16 mouse cellular contexts compared by ENCODE assay signal in the genomic region with DNA sequence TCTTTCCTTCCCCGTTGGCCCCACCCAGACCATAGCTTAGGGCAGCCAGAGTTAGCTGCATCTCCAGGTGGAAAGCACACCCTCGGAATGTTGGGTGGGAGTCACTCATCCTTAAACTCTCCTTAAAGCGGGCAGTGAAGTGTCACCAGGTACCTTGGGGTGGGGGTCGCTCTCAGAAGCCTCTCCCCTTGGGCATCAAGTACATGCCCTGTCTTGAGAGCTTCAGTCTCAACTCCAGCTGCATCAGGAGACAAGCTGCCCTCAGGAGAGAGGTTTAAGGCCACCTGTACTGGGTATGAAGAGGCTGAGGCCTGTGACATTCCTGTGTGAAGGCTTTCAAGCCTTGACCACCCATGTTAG. TPM values are rescaled to one million over a fixed set of nuclear protein-coding genes. Genes with fewer than 3 reads are reported as not detected.
DNase-seq lines count a peak whose midpoint lies in the region; ATAC-seq lines count a peak whose summit lies in the region.
"Had no signal": no experiment of that assay in that cellular context is flagged by ENCODE, and none has a peak within 500 bp of the region (broad histone marks: within the 10 kb centered on the region; RNA-seq: fewer than 3 reads in every experiment).

No protein-coding gene starts in this region.

- H3K9ac ChIP-seq in forebrain, embryonic 11.5 days (ENCODE audit: low read length), result peak overlapping the region; percentile 93
- H3K9ac ChIP-seq in midbrain, embryonic 12.5 days (replicated peaks), result peak overlapping the region; percentile 81
- peak overlapping the region; percentile 28; the same call in 1 of the 2 replicates for H3K9ac ChIP-seq in neural tube, embryonic 15.5 days (replicated peaks)
- H3K9ac ChIP-seq: liver, embryonic 15.5 days had no signal

- no peaks in the 10 kb centered on the region for H3K27me3 ChIP-seq in forebrain, embryonic 11.5 days (ENCODE audit: control insufficient read depth, insufficient read depth, low read length)
- H3K27me3 ChIP-seq in hindbrain, embryonic 10.5 days (ENCODE audit: insufficient read depth, poor library complexity, severe bottlenecking), result peaks cover 67% of the 10 kb centered on the region
- no peaks in the 10 kb centered on the region for H3K27me3 ChIP-seq in midbrain, embryonic 12.5 days
- 0 out of 2 replicates have a peak, but pooled peaks cover 6% of the 10 kb centered on the region for H3K27me3 ChIP-seq in neural tube, embryonic 15.5 days (replicated peaks)

- peak overlapping the region; percentile 84 for H3K4me2 ChIP-seq in forebrain, embryonic 11.5 days (ENCODE audit: low read depth, low read length, severe bottlenecking)
- H3K4me2 ChIP-seq in midbrain, embryonic 12.5 days (replicated peaks), result peak overlapping the region; percentile 83
- H3K4me2 ChIP-seq in neural tube, embryonic 15.5 days, result peak overlapping the region; percentile 64
- H3K4me2 ChIP-seq: liver, embryonic 15.5 days had no signal

- H3K4me3 ChIP-seq in forebrain, embryonic 11.5 days (ENCODE audit: low read depth, low read length), result peak overlapping the region; percentile 42
- H3K4me3 ChIP-seq in hindbrain, embryonic 10.5 days, result peak overlapping the region; percentile 92
- peak overlapping the region; percentile 96 for H3K4me3 ChIP-seq in midbrain, embryonic 12.5 days
- H3K4me3 ChIP-seq in neural tube, embryonic 15.5 days (replicated peaks), result peak overlapping the region; percentile 77
- H3K4me3 ChIP-seq: erythroblast, embryonic 14.5 days; liver, embryonic 15.5 days had no signal

- ATAC-seq in forebrain, embryonic 11.5 days (replicated peaks; ENCODE audit: low FRiP score), result peak; percentile 0; the same call in 1 of the 2 replicates
- ATAC-seq in midbrain, embryonic 12.5 days (ENCODE audit: low FRiP score, low read depth), result peak; percentile 0
- no peak for ATAC-seq in neural tube, embryonic 15.5 days (ENCODE audit: low FRiP score)

- 4% methylated on average over 4 of the region's 4 CpGs for WGBS in forebrain, embryonic 11.5 days
- WGBS in hindbrain, embryonic 10.5 days, result 12% methylated on average over 4 of the region's 4 CpGs
- 2% methylated on average over 4 of the region's 4 CpGs for WGBS in midbrain, embryonic 12.5 days
- WGBS in neural tube, embryonic 15.5 days, result 12% methylated on average over 4 of the region's 4 CpGs

- H3K27ac ChIP-seq in forebrain, embryonic 11.5 days (ENCODE audit: low read depth, low read length), result peak overlapping the region; percentile 99
- peak overlapping the region; percentile 99 for H3K27ac ChIP-seq in hindbrain, embryonic 10.5 days
- H3K27ac ChIP-seq in midbrain, embryonic 12.5 days (replicated peaks), result peak overlapping the region; percentile 100
- peak overlapping the region; percentile 98 for H3K27ac ChIP-seq in neural tube, embryonic 15.5 days (replicated peaks)
- H3K27ac ChIP-seq: liver, embryonic 15.5 days had no signal

- no peak for DNase-seq in forebrain, embryonic 11.5 days (ENCODE audit: low spot score)
- no peak for DNase-seq in hindbrain, embryonic 10.5 days (ENCODE audit: low spot score)
- no peak for DNase-seq in thymus, postnatal 14 days
- no peak for DNase-seq in thymus, postnatal 10 days (ENCODE audit: low spot score in 2 of 2)
- DNase-seq in adrenal gland, postnatal 36 days, result no peak
- DNase-seq: left cerebral cortex, postnatal 4 days; lung, postnatal 36 days; right cerebral cortex, postnatal 25 days; thymus, postnatal 25 days had no signal

- no peaks in the 10 kb centered on the region for H3K36me3 ChIP-seq in forebrain, embryonic 11.5 days (ENCODE audit: control insufficient read depth, insufficient read depth, low read length)
- H3K36me3 ChIP-seq in hindbrain, embryonic 10.5 days, result peaks cover 25% of the 10 kb centered on the region
- H3K36me3 ChIP-seq in midbrain, embryonic 12.5 days, result 0 out of 2 replicates have a peak, but pooled peaks cover 4% of the 10 kb centered on the region
- H3K36me3 ChIP-seq in neural tube, embryonic 15.5 days, result no peaks in the 10 kb centered on the region
- H3K36me3 ChIP-seq: liver, embryonic 15.5 days had no signal

- peaks cover 30% of the 10 kb centered on the region for H3K4me1 ChIP-seq in forebrain, embryonic 11.5 days (replicated peaks; ENCODE audit: control insufficient read depth, insufficient read depth, low read length)
- H3K4me1 ChIP-seq in hindbrain, embryonic 10.5 days (replicated peaks), result peaks cover 93% of the 10 kb centered on the region
- H3K4me1 ChIP-seq in midbrain, embryonic 12.5 days, result peaks cover 74% of the 10 kb centered on the region
- H3K4me1 ChIP-seq in neural tube, embryonic 15.5 days, result peaks cover 63% of the 10 kb centered on the region

- H3K9me3 ChIP-seq in forebrain, embryonic 11.5 days (ENCODE audit: control insufficient read depth, low read length), result no peaks in the 10 kb centered on the region
- no peaks in the 10 kb centered on the region for H3K9me3 ChIP-seq in hindbrain, embryonic 10.5 days
- H3K9me3 ChIP-seq in midbrain, embryonic 12.5 days, result no peaks in the 10 kb centered on the region
- no peaks in the 10 kb centered on the region for H3K9me3 ChIP-seq in neural tube, embryonic 15.5 days (replicated peaks)
- H3K9me3 ChIP-seq: liver, embryonic 15.5 days had no signal

RNA-seq across cellular contexts. Expression of gene Ythdf1, which starts 30.8 kb away (rescaled TPM):
- polyA plus RNA-seq in forebrain, embryonic 11.5 days (2014; fragmentation: Nextera tagmentation; extraction: Ambion mirVana), result 74.5 and 75.4 TPM in 2 replicates
- 62.0 and 67.1 TPM in 2 replicates for polyA plus RNA-seq in hindbrain, embryonic 10.5 days (2016; fragmentation: Nextera tagmentation; extraction: Ambion mirVana)
- polyA plus RNA-seq in midbrain, embryonic 12.5 days (2016; fragmentation: Nextera tagmentation; extraction: Ambion mirVana), result 65.2 and 67.2 TPM in 2 replicates
- polyA plus RNA-seq in neural tube, embryonic 15.5 days (2015; fragmentation: Nextera tagmentation; extraction: Ambion mirVana), result 48.2 and 50.0 TPM in 2 replicates
- total RNA-seq in adrenal gland, postnatal 36 days (2021), result 10 to 100 TPM; 51.7 to 52.4 TPM

RNA-seq across cellular contexts. Expression of gene Birc7, which starts 38.9 kb away (rescaled TPM):
- 0.35 and 0.36 TPM in 2 replicates for polyA plus RNA-seq in forebrain, embryonic 11.5 days (2014; fragmentation: Nextera tagmentation; extraction: Ambion mirVana)
- polyA plus RNA-seq in hindbrain, embryonic 10.5 days (2016; fragmentation: Nextera tagmentation; extraction: Ambion mirVana), result 0.52 and 1.3 TPM in 2 replicates
- 0.36 and 0.67 TPM in 2 replicates for polyA plus RNA-seq in midbrain, embryonic 12.5 days (2016; fragmentation: Nextera tagmentation; extraction: Ambion mirVana)
- polyA plus RNA-seq in neural tube, embryonic 15.5 days (2015; fragmentation: Nextera tagmentation; extraction: Ambion mirVana), result 0.20 TPM in 1 of 2 replicates, not detected in the other
- total RNA-seq in adrenal gland, postnatal 36 days (2021), result not detected
- total RNA-seq: adrenal gland, postnatal 4 days; gastrocnemius, adult 18-20 months; left cerebral cortex, postnatal 4 days had no signal
- polyA plus RNA-seq: erythroblast, embryonic 14.5 days; kidney, embryonic 14.5 days; liver, embryonic 15.5 days had no signal

Comparison
In these comparisons a context has a peak if more than half of its experiments do, and no peak if none do; other contexts are left out.
1. H3K4me3 ChIP-seq: peak in every context shown above with its lines; median percentile 96 in midbrain, embryonic 12.5 days; 92 in hindbrain, embryonic 10.5 days; 77 in neural tube, embryonic 15.5 days; 42 in forebrain, embryonic 11.5 days.
2. H3K9ac ChIP-seq: peak in every context shown above with its lines; median percentile 93 in forebrain, embryonic 11.5 days; 81 in midbrain, embryonic 12.5 days; 28 in neural tube, embryonic 15.5 days.